Mouse (Mus musculus): ENCODE measurements around the gene Nars2. TPM values are rescaled to one million over a fixed set of nuclear protein-coding genes. Genes with fewer than 3 reads are reported as not detected.

The Nars2 gene
- polyA plus RNA-seq, 1 experiment from 2014 or later = 19.7 TPM

GRCm38 (mm10) chr7:97080621-97081241 lies 129.4 kb downstream of the Nars2 start:
- H3K4me2 ChIP-seq (replicated peaks) = peak overlapping the region; percentile 85
- no peaks in the 10 kb centered on the region for H3K9me3 ChIP-seq (replicated peaks)
- H3K4me3 ChIP-seq = peak overlapping the region; percentile 85
- H3K4me1 ChIP-seq = peaks cover 16% of the 10 kb centered on the region
- H3K27me3 ChIP-seq = no peaks in the 10 kb centered on the region
- H3K9ac ChIP-seq = no peak overlapping the region
- no peaks in the 10 kb centered on the region for H3K36me3 ChIP-seq
- ATAC-seq (ENCODE audit: low FRiP score) = peak; percentile 4; the same call in 1 of the 2 replicates
- peak overlapping the region; percentile 87 for H3K27ac ChIP-seq
- WGBS = 32% methylated on average over 4 of the region's 4 CpGs

DNA sequence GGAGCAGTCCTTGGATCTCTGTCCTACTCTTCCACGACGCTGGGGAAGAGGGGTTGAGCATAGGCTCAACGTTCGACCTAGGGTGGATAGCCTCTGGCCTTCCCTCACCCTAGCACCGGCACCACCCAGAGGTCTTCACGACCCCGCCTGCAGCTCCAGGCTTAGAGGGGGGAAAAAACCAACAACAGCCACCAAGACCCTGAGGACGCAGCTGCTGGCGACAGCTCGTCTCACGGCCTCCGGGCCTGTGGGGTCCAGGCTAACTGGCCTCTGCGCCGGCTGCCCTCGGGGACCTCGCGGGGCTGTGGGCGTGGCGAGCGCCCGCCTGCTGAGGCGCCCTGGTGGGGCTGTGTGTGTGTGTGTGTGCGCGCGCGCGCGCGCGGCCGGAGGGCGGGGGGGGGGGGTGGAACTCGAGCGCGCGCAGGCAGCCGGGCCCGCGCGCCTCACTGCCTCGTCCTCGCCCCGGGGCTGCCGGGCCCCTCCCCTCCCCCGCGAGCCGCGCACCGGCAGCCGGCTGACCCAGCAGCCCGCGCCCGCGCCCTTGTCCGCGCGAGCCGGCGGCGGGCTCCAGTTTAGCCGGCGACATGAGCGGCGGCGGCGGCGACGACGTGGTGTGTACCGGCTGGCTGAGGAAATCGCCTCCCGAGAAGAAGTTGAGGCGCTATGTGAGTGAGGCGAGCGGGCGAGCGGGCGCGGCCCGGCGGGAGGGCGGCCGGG lies 130.1 kb downstream of the Nars2 start, which contains the start of gene Gab2:
Gab2 (plus strand) TSS at position 345 of the 717 bp plus-strand sequence.
- under 1% methylated on average over 43 of the region's 83 CpGs for WGBS
- peak within 1 kb of the TSS; percentile 87 for H3K27ac ChIP-seq
- H3K9me3 ChIP-seq (replicated peaks) = no peaks in the 10 kb centered on the region
- H3K36me3 ChIP-seq = no peaks in the 10 kb centered on the region
- peak within 1 kb of the TSS; percentile 85 for H3K4me2 ChIP-seq (replicated peaks)
- peak; percentile 89 for ATAC-seq (ENCODE audit: low FRiP score)
- H3K9ac ChIP-seq = peak within 1 kb of the TSS; percentile 96
- peak within 1 kb of the TSS; percentile 85 for H3K4me3 ChIP-seq
- H3K4me1 ChIP-seq = peaks cover 16% of the 10 kb centered on the region
- no peaks in the 10 kb centered on the region for H3K27me3 ChIP-seq

DNA sequence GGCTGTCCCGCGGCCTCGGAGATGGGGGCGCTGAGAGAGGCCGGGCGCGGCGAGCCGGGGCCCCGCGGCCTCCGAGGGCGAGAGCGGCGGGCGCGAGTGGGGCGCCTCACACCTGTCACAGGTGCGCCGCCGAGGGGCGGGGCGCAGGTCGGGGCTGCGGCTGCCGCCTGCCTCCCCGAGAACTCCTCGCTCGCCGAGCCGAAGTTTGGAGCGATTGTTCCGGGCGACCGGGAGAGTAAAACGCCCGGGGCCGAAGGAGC lies 130.6 kb downstream of the Nars2 start:
- no peak for ATAC-seq (ENCODE audit: low FRiP score)
- Histone ChIP-seq H3K27ac (peak overlapping the region; percentile 87), H3K36me3 (no peaks in the 10 kb centered on the region), H3K4me1 (peaks cover 16% of the 10 kb centered on the region), H3K9ac (peak overlapping the region; percentile 96), H3K4me2 (replicated peaks) (peak overlapping the region; percentile 85), H3K9me3 (replicated peaks) (no peaks in the 10 kb centered on the region), H3K27me3 (no peaks in the 10 kb centered on the region), H3K4me3 (peak overlapping the region; percentile 85)
- WGBS = under 1% methylated on average over 31 of the region's 38 CpGs

DNA sequence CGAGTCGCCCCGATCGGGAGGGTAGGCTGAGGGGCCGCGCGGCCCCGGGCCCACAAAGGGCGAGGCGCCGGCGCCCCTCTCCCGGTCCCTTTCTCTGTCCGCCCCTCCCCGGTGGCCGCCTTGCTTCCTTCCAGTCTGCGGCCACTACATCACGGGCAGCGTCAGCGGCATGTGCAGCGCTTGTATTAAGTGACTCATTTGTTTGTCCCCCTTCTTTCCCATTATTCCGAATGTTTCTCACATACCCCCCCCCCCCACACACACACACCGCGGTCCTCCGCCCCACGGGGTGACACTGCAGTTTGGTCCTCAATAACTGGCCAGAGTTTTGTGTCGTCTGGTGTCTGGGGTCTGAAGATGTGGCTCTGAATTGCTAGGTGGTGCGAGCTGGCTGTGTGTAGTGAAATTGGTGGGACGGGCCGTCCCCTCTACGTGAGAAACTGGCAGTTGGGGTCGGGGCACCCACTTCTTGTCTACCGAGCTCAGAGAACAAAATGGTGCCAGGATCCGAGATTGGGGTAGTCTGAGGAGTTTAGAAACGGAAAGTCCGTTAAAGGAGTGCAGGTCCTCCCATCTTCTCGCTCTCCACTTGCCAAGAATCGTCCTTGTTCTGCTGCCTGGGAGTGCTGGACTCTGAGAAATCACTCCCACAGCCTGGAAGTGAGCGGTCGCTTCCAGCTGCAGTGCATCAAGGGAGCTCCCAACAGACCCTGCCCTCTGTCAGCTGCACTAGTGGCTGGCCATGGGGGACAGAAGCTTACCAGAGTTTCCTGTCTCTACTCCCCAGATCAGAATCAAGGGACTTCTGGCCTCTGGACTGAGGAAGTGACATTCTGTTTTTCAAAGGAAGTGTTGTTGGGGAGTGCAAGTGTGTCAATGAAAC lies 131.2 kb downstream of the Nars2 start:
- Histone ChIP-seq H3K9ac (peak overlapping the region; percentile 96), H3K36me3 (no peaks in the 10 kb centered on the region), H3K4me2 (replicated peaks) (peak overlapping the region; percentile 85), H3K9me3 (replicated peaks) (no peaks in the 10 kb centered on the region), H3K4me3 (peak overlapping the region; percentile 85), H3K27ac (peak overlapping the region; percentile 87), H3K4me1 (peaks cover 16% of the 10 kb centered on the region), H3K27me3 (no peaks in the 10 kb centered on the region)
- WGBS = under 1% methylated on average over 35 of the region's 40 CpGs
- peak; percentile 68 for ATAC-seq (ENCODE audit: low FRiP score)

DNA sequence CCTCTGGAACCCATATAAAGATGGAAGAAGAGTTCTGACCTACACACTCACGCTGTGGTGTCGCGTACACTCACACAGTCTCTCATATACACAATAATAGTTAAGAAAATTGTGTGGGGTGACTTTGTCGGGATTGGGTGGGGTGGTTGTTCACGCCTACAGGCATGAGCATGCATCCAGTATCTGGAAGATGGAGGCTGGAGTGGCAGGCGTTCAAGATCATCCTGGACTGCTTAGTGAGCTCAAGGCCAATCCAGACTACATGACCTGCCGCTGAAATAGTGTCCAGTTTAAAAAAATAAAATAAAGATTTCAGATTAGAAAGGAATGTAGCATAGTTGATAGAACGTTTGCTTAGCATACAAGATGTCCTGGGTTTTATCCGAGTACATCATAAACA lies 132.3 kb downstream of the Nars2 start:
- H3K4me3 ChIP-seq = no peak overlapping the region

DNA sequence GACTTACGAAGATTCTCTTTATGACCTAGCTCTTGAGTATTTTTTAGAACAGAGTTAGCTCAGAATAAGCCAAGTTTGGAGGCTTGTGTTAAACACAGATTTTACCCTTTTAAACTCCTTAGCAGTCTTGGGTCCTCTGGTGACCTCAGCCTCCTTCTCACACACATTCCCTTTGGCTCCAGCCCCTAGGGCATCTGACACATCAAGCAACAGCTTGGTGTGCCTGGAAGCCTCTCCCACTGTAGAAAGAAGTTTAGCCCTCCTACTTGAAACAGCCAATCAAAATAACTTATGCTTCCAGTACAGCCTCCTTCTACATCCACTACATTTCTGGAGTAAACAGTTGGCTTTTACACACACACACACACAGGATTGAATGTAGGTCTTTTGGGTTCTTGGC lies 132.9 kb downstream of the Nars2 start:
- Histone ChIP-seq H3K27ac (no peak overlapping the region), H3K4me2 (replicated peaks) (no peak overlapping the region), H3K4me3 (no peak overlapping the region), H3K4me1 (peaks cover 12% of the 10 kb centered on the region), H3K9me3 (replicated peaks) (no peaks in the 10 kb centered on the region), H3K36me3 (no peaks in the 10 kb centered on the region), H3K9ac (no peak overlapping the region), H3K27me3 (no peaks in the 10 kb centered on the region)
- 97% methylated on average over 1 of the region's 1 CpGs for WGBS
- no peak for ATAC-seq (ENCODE audit: low FRiP score)

More for the DNA sequence above, 132.3 kb downstream of the Nars2 start:
- H3K9me3 ChIP-seq (replicated peaks) = no peaks in the 10 kb centered on the region
- no peak for ATAC-seq (ENCODE audit: low FRiP score)
- H3K36me3 ChIP-seq = no peaks in the 10 kb centered on the region
- H3K9ac ChIP-seq = no peak overlapping the region
- no peak overlapping the region for H3K27ac ChIP-seq
- peak overlapping the region; percentile 85 for H3K4me2 ChIP-seq (replicated peaks)
- H3K4me1 ChIP-seq = peaks cover 15% of the 10 kb centered on the region
- H3K27me3 ChIP-seq = no peaks in the 10 kb centered on the region
- WGBS = 91% methylated on average over 9 of the region's 9 CpGs

GRCm38 (mm10) chr7:97085291-97085690 lies 134.0 kb downstream of the Nars2 start:
- Histone ChIP-seq H3K36me3 (no peaks in the 10 kb centered on the region), H3K9ac (no peak overlapping the region), H3K4me3 (no peak overlapping the region), H3K4me1 (peaks cover 10% of the 10 kb centered on the region), H3K27ac (no peak overlapping the region), H3K9me3 (replicated peaks) (no peaks in the 10 kb centered on the region), H3K27me3 (no peaks in the 10 kb centered on the region), H3K4me2 (replicated peaks) (no peak overlapping the region)
- WGBS = 14% methylated on average over 4 of the region's 4 CpGs
- ATAC-seq (ENCODE audit: low FRiP score) = no peak

- H3K4me2 ChIP-seq (replicated peaks) = no peak overlapping the region
- no peak overlapping the region for H3K27ac ChIP-seq
- H3K9ac ChIP-seq = no peak overlapping the region
- no peaks in the 10 kb centered on the region for H3K4me1 ChIP-seq
- 85% methylated on average over 3 of the region's 3 CpGs for WGBS
- no peak for ATAC-seq (ENCODE audit: low FRiP score)
- no peaks in the 10 kb centered on the region for H3K9me3 ChIP-seq (replicated peaks)
- no peak overlapping the region for H3K4me3 ChIP-seq
- no peaks in the 10 kb centered on the region for H3K27me3 ChIP-seq
- no peaks in the 10 kb centered on the region for H3K36me3 ChIP-seq
Observed at GRCm38 (mm10) chr7:97094241-97094640, 142.9 kb downstream of the Nars2 start.

- no peak for ATAC-seq (ENCODE audit: low FRiP score)
- WGBS = 89% methylated on average over 3 of the region's 3 CpGs
- Histone ChIP-seq H3K4me3 (no peak overlapping the region), H3K4me2 (replicated peaks) (no peak overlapping the region), H3K9ac (no peak overlapping the region), H3K9me3 (replicated peaks) (no peaks in the 10 kb centered on the region), H3K4me1 (no peaks in the 10 kb centered on the region), H3K27ac (no peak overlapping the region), H3K27me3 (no peaks in the 10 kb centered on the region), H3K36me3 (no peaks in the 10 kb centered on the region)
Observed at GRCm38 (mm10) chr7:97108119-97108518, 156.8 kb downstream of the Nars2 start.

Other genes starting within 250 kb of the Nars2 start
- gene Gab2, start 130.1 kb downstream of the Nars2 start, polyA plus RNA-seq (2016; fragmentation: Nextera tagmentation; extraction: Ambion mirVana) = 16.1 and 16.4 TPM in 2 replicates